Mouse (Mus musculus) layer of hippocampus, adult 2 months (tissue): ENCODE results near the gene Thsd4. TPM values are rescaled to one million over a fixed set of nuclear protein-coding genes. Genes with fewer than 3 reads are reported as not detected.

Experiments
- DNase-seq, 2 experiments: peaks; one replicate each; pipeline ENCODE4 v3.0.0; 2022; ENCODE audit warnings: low spot score in 2 of 2
- H3K27ac ChIP-seq: fragments of 200-600 bp; 2 replicates; pipeline ENCODE4 v1.8.1; 2022
- H3K4me3 ChIP-seq: fragments of 200-600 bp; 2 replicates; pipeline ENCODE4 v1.8.1; 2022; ENCODE audit warnings: mild to moderate bottlenecking
- CTCF ChIP-seq: fragments of 200-600 bp; conservative IDR thresholded peaks from 2 replicates; pipeline ENCODE4 v1.8.1; 2022; ENCODE audit warnings: antibody characterized with exemption, mild to moderate bottlenecking, moderate library complexity
- total RNA-seq, 2 experiments: library from RNA; stranded (reverse); gene quantifications; 2 replicates each; pipeline ENCODE4 v1.2.3; 2021

Thsd4 gene
- total RNA-seq, 2 experiments from 2014 or later = 18.9 to 20.9 TPM

- TF ChIP-seq CTCF = peak; percentile 76
- Histone ChIP-seq H3K4me3 (no peak overlapping the region), H3K27ac (peak overlapping the region; percentile 82)
- DNase-seq = peak; percentile 39 to 68
Observed at GRCm38 (mm10) chr9:60166990-60167389, 354.9 kb downstream of the Thsd4 start.

GRCm38 (mm10) chr9:60160855-60161254 lies 361.0 kb downstream of the Thsd4 start:
- TF ChIP-seq CTCF = no peak
- Histone ChIP-seq H3K27ac (peak overlapping the region; percentile 19; the same call in 1 of the 2 replicates), H3K4me3 (no peak overlapping the region)
- DNase-seq = no peak

- H3K4me3 ChIP-seq = no peak overlapping the region
- no peak for DNase-seq
- TF ChIP-seq CTCF = no peak
- H3K27ac ChIP-seq = peak overlapping the region; percentile 19; the same call in 1 of the 2 replicates
Observed at GRCm38 (mm10) chr9:60160194-60160593, 361.7 kb downstream of the Thsd4 start.

GRCm38 (mm10) chr9:60152990-60153389 lies 368.9 kb downstream of the Thsd4 start:
- TF ChIP-seq CTCF = peak; percentile 68
- no peak for DNase-seq
- Histone ChIP-seq H3K4me3 (no peak overlapping the region), H3K27ac (no peak overlapping the region)

- H3K27ac ChIP-seq = no peak overlapping the region
- no peak overlapping the region for H3K4me3 ChIP-seq
- TF ChIP-seq CTCF = no peak
- DNase-seq = no peak
Observed at GRCm38 (mm10) chr9:60151897-60152627, 369.8 kb downstream of the Thsd4 start.

- TF ChIP-seq CTCF = no peak
- Histone ChIP-seq H3K4me3 (no peak overlapping the region), H3K27ac (no peak overlapping the region)
- no peak for DNase-seq
Observed at GRCm38 (mm10) chr9:60150511-60150910, 371.3 kb downstream of the Thsd4 start.

- TF ChIP-seq CTCF = no peak
- DNase-seq = no peak
- H3K4me3 ChIP-seq = no peak overlapping the region
- no peak overlapping the region for H3K27ac ChIP-seq
Observed at GRCm38 (mm10) chr9:60148988-60149387, 372.9 kb downstream of the Thsd4 start.

- Histone ChIP-seq H3K4me3 (no peak overlapping the region), H3K27ac (no peak overlapping the region)
- TF ChIP-seq CTCF = no peak
- no peak for DNase-seq
Observed at GRCm38 (mm10) chr9:60147401-60147800, 374.4 kb downstream of the Thsd4 start.

- DNase-seq = peak; percentile 56 to 66
- no peak for TF ChIP-seq CTCF
- Histone ChIP-seq H3K27ac (peak overlapping the region; percentile 82), H3K4me3 (no peak overlapping the region)
Observed at GRCm38 (mm10) chr9:60143816-60144215, 378.0 kb downstream of the Thsd4 start.

GRCm38 (mm10) chr9:60141081-60141514 lies 380.7 kb downstream of the Thsd4 start:
- peak; percentile 7 to 25 for DNase-seq
- no peak for TF ChIP-seq CTCF
- Histone ChIP-seq H3K27ac (peak overlapping the region; percentile 72), H3K4me3 (peak overlapping the region; percentile 37)

- no peak for DNase-seq
- TF ChIP-seq CTCF = no peak
- peak overlapping the region; percentile 72 for H3K27ac ChIP-seq
- peak overlapping the region; percentile 37 for H3K4me3 ChIP-seq
Observed at GRCm38 (mm10) chr9:60140411-60140810, 381.4 kb downstream of the Thsd4 start.

GRCm38 (mm10) chr9:60139446-60139845 lies 382.4 kb downstream of the Thsd4 start:
- DNase-seq = no peak
- TF ChIP-seq CTCF = no peak
- peak overlapping the region; percentile 37; the same call in 1 of the 2 replicates for H3K4me3 ChIP-seq

GRCm38 (mm10) chr9:60129235-60129991 lies 392.4 kb downstream of the Thsd4 start:
- no peak overlapping the region for H3K4me3 ChIP-seq
- no peak for DNase-seq
- TF ChIP-seq CTCF = no peak
- H3K27ac ChIP-seq = no peak overlapping the region

More at GRCm38 (mm10) chr9:60139446-60139845, 382.4 kb downstream of the Thsd4 start:
- peak overlapping the region; percentile 72; the same call in 1 of the 2 replicates for H3K27ac ChIP-seq

- Histone ChIP-seq H3K27ac (no peak overlapping the region), H3K4me3 (no peak overlapping the region)
- no peak for DNase-seq
- TF ChIP-seq CTCF = no peak
Observed at GRCm38 (mm10) chr9:60126961-60127360, 394.9 kb downstream of the Thsd4 start.
